Mouse (Mus musculus) myocyte (in vitro differentiated cells): ENCODE results near the gene Zfpm1. TPM values are rescaled to one million over a fixed set of nuclear protein-coding genes. Genes with fewer than 3 reads are reported as not detected.
"Not testable (repeated sequence)": the region's sequence is repeated elsewhere in the genome, so short reads cannot be mapped to it uniquely, and the experiment has no call there.

ENCODE experiments used
- H3K27me3 ChIP-seq: one replicate; pipeline ENCODE4 v1.6.1; 2011; ENCODE audit not compliant: control insufficient read depth, insufficient read depth, insufficient read length
- H3K36me3 ChIP-seq: one replicate; pipeline ENCODE4 v1.6.1; 2011; ENCODE audit not compliant: control insufficient read depth, insufficient read depth
- H3K4me2 ChIP-seq: one replicate; pipeline ENCODE4 v1.6.1; 2011; ENCODE audit warnings: low read depth, control low read depth
- H3K4me3 ChIP-seq: one replicate; pipeline ENCODE4 v1.5.1; 2011; ENCODE audit warnings: mild to moderate bottlenecking, control low read depth, moderate library complexity
- H3K79me2 ChIP-seq: one replicate; pipeline ENCODE4 v1.6.1; 2011; ENCODE audit not compliant: control insufficient read depth, insufficient read depth
- H3ac ChIP-seq: one replicate; pipeline ENCODE4 v1.6.1; 2011; ENCODE audit not compliant: control insufficient read depth, insufficient read length
- CEBPB ChIP-seq: IDR thresholded peaks from 2 replicates; pipeline ENCODE4 v1.6.1; 2011; ENCODE audit warnings: mild to moderate bottlenecking, moderate library complexity; ENCODE audit not compliant: poor library complexity, insufficient read depth, severe bottlenecking
- E2F4 ChIP-seq: IDR thresholded peaks from one replicate; pipeline ENCODE4 v1.6.1; 2011; ENCODE audit warnings: mild to moderate bottlenecking, control low read depth, moderate library complexity; ENCODE audit not compliant: insufficient read depth
- MAX ChIP-seq: IDR thresholded peaks from one replicate; pipeline ENCODE4 v1.6.1; 2011; ENCODE audit warnings: low read depth, mild to moderate bottlenecking, control low read depth
- MYOD1 ChIP-seq, 3 experiments: IDR thresholded peaks; one replicate each; pipeline ENCODE4 v1.6.1; 2011; ENCODE audit warnings: control low read depth in 2 of 3, low read depth in 2 of 3, mild to moderate bottlenecking in 2 of 3, moderate library complexity in 1 of 3; ENCODE audit not compliant: insufficient read length in 2 of 3, control insufficient read depth in 1 of 3
- MYOG ChIP-seq, 3 experiments: IDR thresholded peaks; one replicate each; pipeline ENCODE4 v1.6.1; 2011; ENCODE audit warnings: control low read depth in 2 of 3, low read depth in 2 of 3, mild to moderate bottlenecking in 2 of 3; ENCODE audit not compliant: insufficient read length in 2 of 3, control insufficient read depth in 1 of 3, insufficient read depth in 1 of 3
- POLR2A ChIP-seq: IDR thresholded peaks from one replicate; pipeline ENCODE4 v1.6.1; 2011; ENCODE audit warnings: low read depth, mild to moderate bottlenecking, control low read depth, moderate library complexity; ENCODE audit not compliant: insufficient read length
- POLR2AphosphoS2 ChIP-seq: IDR thresholded peaks from one replicate; pipeline ENCODE4 v1.6.1; 2011; ENCODE audit warnings: low read depth, control low read depth; ENCODE audit not compliant: insufficient read length
- REST ChIP-seq: IDR thresholded peaks from one replicate; pipeline ENCODE4 v1.6.1; 2011; ENCODE audit warnings: mild to moderate bottlenecking, control low read depth, moderate library complexity; ENCODE audit not compliant: insufficient read depth, insufficient read length
- SRF ChIP-seq: IDR thresholded peaks from one replicate; pipeline ENCODE4 v1.6.1; 2011; ENCODE audit warnings: low read depth; ENCODE audit not compliant: control insufficient read depth, insufficient read length
- TCF12 ChIP-seq: IDR thresholded peaks from one replicate; pipeline ENCODE4 v1.6.1; 2011; ENCODE audit warnings: mild to moderate bottlenecking, control low read depth; ENCODE audit not compliant: poor library complexity, insufficient read depth, severe bottlenecking
- TCF3 ChIP-seq: IDR thresholded peaks from one replicate; pipeline ENCODE4 v1.6.1; 2011; ENCODE audit warnings: low read depth, control low read depth; ENCODE audit not compliant: insufficient read length
- USF1 ChIP-seq: IDR thresholded peaks from one replicate; pipeline ENCODE4 v1.6.1; 2011; ENCODE audit warnings: low read depth, mild to moderate bottlenecking, control low read depth, moderate library complexity
- polyA plus RNA-seq: library from polyadenylated mRNA; unstranded; fragments of >200 nt; fragmentation: generic; extraction: Trizol; gene quantifications from one replicate; pipeline ENCODE4 v1.2.1, GENCODE M21; 2012; ENCODE audit warnings: missing spikeins

Gene Zfpm1
- polyA plus RNA-seq, 1 experiment = 22.6 TPM

- Histone ChIP-seq H3K36me3 (no peaks in the 10 kb centered on the region), H3K79me2 (no peaks in the 10 kb centered on the region), H3K4me3 (no peak overlapping the region), H3ac (no peak overlapping the region), H3K4me2 (no peak overlapping the region), H3K27me3 (no peaks in the 10 kb centered on the region)
- TF ChIP-seq USF1 (no peak), POLR2A (no peak), TCF12 (no peak), REST (no peak), SRF (no peak), TCF3 (no peak), POLR2AphosphoS2 (no peak), CEBPB (no peak), MAX (no peak), E2F4 (no peak), MYOD1 (IDR thresholded peaks at IDR 0.05; ENCODE audit: control insufficient read depth in 1 of 3, insufficient read length in 2 of 3, low read depth in 2 of 3) (no peak), MYOG (IDR thresholded peaks at IDR 0.05; ENCODE audit: control insufficient read depth in 1 of 3, insufficient read depth in 1 of 3, insufficient read length in 2 of 3, low read depth in 2 of 3) (no peak)
Measured at GRCm38 (mm10) chr8:122321455-122321921, 39.5 kb downstream of the Zfpm1 start.

- Histone ChIP-seq H3ac (no peak overlapping the region), H3K36me3 (no peaks in the 10 kb centered on the region), H3K4me3 (no peak overlapping the region), H3K79me2 (no peaks in the 10 kb centered on the region), H3K27me3 (no peaks in the 10 kb centered on the region), H3K4me2 (no peak overlapping the region)
- TF ChIP-seq SRF = no peak
Measured at GRCm38 (mm10) chr8:122322126-122322525, 40.2 kb downstream of the Zfpm1 start.

GRCm38 (mm10) chr8:122322792-122323191, 40.9 kb downstream of the Zfpm1 start:
- Histone ChIP-seq H3ac (no peak overlapping the region), H3K4me3 (no peak overlapping the region), H3K27me3 (no peaks in the 10 kb centered on the region), H3K79me2 (no peaks in the 10 kb centered on the region), H3K36me3 (no peaks in the 10 kb centered on the region), H3K4me2 (no peak overlapping the region)
- no peak for TF ChIP-seq MYOG (IDR thresholded peaks at IDR 0.05; ENCODE audit: control insufficient read depth in 1 of 3, insufficient read depth in 1 of 3, insufficient read length in 2 of 3, low read depth in 2 of 3)
- TF ChIP-seq POLR2AphosphoS2 = no peak
- no peak for TF ChIP-seq POLR2A
- no peak for TF ChIP-seq E2F4
- TF ChIP-seq TCF12 = no peak
- no peak for TF ChIP-seq USF1
- no peak for TF ChIP-seq TCF3
- no peak for TF ChIP-seq MYOD1 (IDR thresholded peaks at IDR 0.05; ENCODE audit: control insufficient read depth in 1 of 3, insufficient read length in 2 of 3, low read depth in 2 of 3)
- no peak for TF ChIP-seq REST
- no peak for TF ChIP-seq CEBPB
- TF ChIP-seq MAX = no peak
- TF ChIP-seq SRF = no peak

- H3K27me3 ChIP-seq, H3K79me2 ChIP-seq, H3K4me2 ChIP-seq, H3ac ChIP-seq, H3K36me3 ChIP-seq, H3K4me3 ChIP-seq: not testable (repeated sequence)
- TF ChIP-seq MYOD1 (IDR thresholded peaks at IDR 0.05; ENCODE audit: control insufficient read depth in 1 of 3, insufficient read length in 2 of 3, low read depth in 2 of 3) (peak in 1 of 3 experiments; percentile 80), POLR2A (peak; percentile 37), MYOG (IDR thresholded peaks at IDR 0.05; ENCODE audit: control insufficient read depth in 1 of 3, insufficient read depth in 1 of 3, insufficient read length in 2 of 3, low read depth in 2 of 3) (peak in 2 of 3 experiments; percentile 16 to 77)
Measured at GRCm38 (mm10) chr8:122323951-122324402, 42.0 kb downstream of the Zfpm1 start.

- no peak for TF ChIP-seq TCF12
- no peak for TF ChIP-seq MAX
- H3K4me3 ChIP-seq = no peak overlapping the region
- H3K36me3 ChIP-seq = no peaks in the 10 kb centered on the region
- H3K4me2 ChIP-seq = no peak overlapping the region
- no peaks in the 10 kb centered on the region for H3K27me3 ChIP-seq
- H3ac ChIP-seq = no peak overlapping the region
- no peaks in the 10 kb centered on the region for H3K79me2 ChIP-seq
Measured at GRCm38 (mm10) chr8:122325196-122325595, 43.3 kb downstream of the Zfpm1 start.
